Mouse (Mus musculus) MEL (cell line): ENCODE results near the gene Mrgpra6.

Experiments
- CTCF ChIP-seq, 3 experiments: IDR thresholded peaks in 2 of 3; conservative IDR thresholded peaks in 1 of 3; 2 replicates each; pipeline ENCODE4 v1.5.1; 2011 to 2012; ENCODE audit warnings: low read length in 3 of 3, low read depth in 2 of 3, mild to moderate bottlenecking in 2 of 3, improper control_type of control experiment in 1 of 3, inconsistent platforms in 1 of 3, mixed read lengths in 1 of 3, moderate library complexity in 1 of 3; ENCODE audit not compliant: control insufficient read depth in 1 of 3, insufficient read depth in 1 of 3, poor library complexity in 1 of 3, severe bottlenecking in 1 of 3
- EP300 ChIP-seq, 2 experiments: IDR thresholded peaks; 2 replicates each; pipeline ENCODE4 v1.6.1; 2011; ENCODE audit warnings: improper control_type of control experiment in 2 of 2, low read length in 2 of 2, low read depth in 1 of 2, mild to moderate bottlenecking in 1 of 2
- NRF1 ChIP-seq: IDR thresholded peaks from 2 replicates; pipeline ENCODE4 v1.6.1; 2014; ENCODE audit warnings: low read depth, mild to moderate bottlenecking, inconsistent platforms, low read length, improper control_type of control experiment, moderate library complexity; ENCODE audit not compliant: poor library complexity, insufficient read depth, severe bottlenecking
- POLR2A ChIP-seq, 2 experiments: IDR thresholded peaks; 2 replicates each; pipeline ENCODE4 v1.6.1; 2011 to 2012; ENCODE audit warnings: low read length in 2 of 2, mild to moderate bottlenecking in 2 of 2, control low read depth in 1 of 2, improper control_type of control experiment in 1 of 2, low read depth in 1 of 2, moderate library complexity in 1 of 2; ENCODE audit not compliant: control insufficient read depth in 1 of 2, insufficient read depth in 1 of 2, poor library complexity in 1 of 2
- TAL1 ChIP-seq: IDR thresholded peaks from 2 replicates; pipeline ENCODE4 v1.6.1; 2012; ENCODE audit warnings: mild to moderate bottlenecking, inconsistent platforms, low read length, moderate library complexity, mixed read lengths
- ZNF384 ChIP-seq: IDR thresholded peaks from 2 replicates; pipeline ENCODE4 v1.6.1; 2012; ENCODE audit warnings: low read depth, mild to moderate bottlenecking, inconsistent platforms, low read length, improper control_type of control experiment

GRCm38 (mm10) chr7:47252770-47253169 lies 48.0 kb upstream of the Mrgpra6 start, which contains the start of gene Mrgpra9:
- TF ChIP-seq POLR2A (IDR thresholded peaks at IDR 0.05; ENCODE audit: control insufficient read depth in 1 of 2, insufficient read depth in 1 of 2, low read depth in 1 of 2, low read length in 2 of 2, poor library complexity in 1 of 2) (no peak), CTCF (IDR thresholded peaks at IDR 0.05 in 2 of 3, conservative IDR thresholded peaks at IDR 0.05 in 1 of 3; ENCODE audit: control insufficient read depth in 1 of 3, insufficient read depth in 1 of 3, low read depth in 2 of 3, low read length in 3 of 3, poor library complexity in 1 of 3, severe bottlenecking in 1 of 3) (no peak), NRF1 (no peak), EP300 (IDR thresholded peaks at IDR 0.05; ENCODE audit: low read depth in 1 of 2, low read length in 2 of 2) (peak; percentile 15 to 28; a peak in 1 of 4 replicates), TAL1 (no peak), ZNF384 (no peak)
